Mouse (Mus musculus) forebrain, postnatal 0 days (tissue): ENCODE data around the gene Gm49318. TPM values are rescaled to one million over a fixed set of nuclear protein-coding genes. Genes with fewer than 3 reads are reported as not detected.

Experiments
- ATAC-seq: fragments of 200-750 bp; cut with Nextera tagmentation; 2 replicates; pipeline ENCODE4 v1.8.0; 2017; ENCODE audit warnings: mild to moderate bottlenecking, moderate library complexity
- DNase-seq: peaks from one replicate; pipeline ENCODE4 v3.0.0-alpha.2; 2015
- H3K27ac ChIP-seq: fragments of 300-500 bp; sonication (generic); 2 replicates; pipeline ENCODE4 v1.5.1; 2014; ENCODE audit warnings: low read depth, mild to moderate bottlenecking, antibody characterized with exemption, low read length, moderate library complexity, mixed read lengths
- H3K27me3 ChIP-seq: fragments of 300-500 bp; sonication (generic); 2 replicates; pipeline ENCODE4 v1.6.1; 2014; ENCODE audit warnings: mild to moderate bottlenecking, low read length, mixed read lengths; ENCODE audit not compliant: insufficient read depth
- H3K36me3 ChIP-seq: fragments of 300-500 bp; sonication (generic); 2 replicates; pipeline ENCODE4 v1.6.1; 2014; ENCODE audit warnings: mild to moderate bottlenecking, moderate library complexity; ENCODE audit not compliant: insufficient read depth
- H3K4me1 ChIP-seq: fragments of 300-500 bp; sonication (generic); 2 replicates; pipeline ENCODE4 v1.6.1; 2014; ENCODE audit warnings: antibody characterized with exemption; ENCODE audit not compliant: insufficient read depth
- H3K4me2 ChIP-seq: fragments of 300-500 bp; sonication (generic); 2 replicates; pipeline ENCODE4 v1.6.1; 2014; ENCODE audit warnings: low read depth, mild to moderate bottlenecking, moderate library complexity
- H3K4me3 ChIP-seq: fragments of 300-500 bp; sonication (generic); 2 replicates; pipeline ENCODE4 v1.5.1; 2014; ENCODE audit warnings: low read depth, low read length, mixed read lengths
- H3K9ac ChIP-seq: fragments of 300-500 bp; sonication (generic); 2 replicates; pipeline ENCODE4 v1.6.1; 2014; ENCODE audit warnings: mild to moderate bottlenecking
- H3K9me3 ChIP-seq: fragments of 300-500 bp; sonication (generic); 2 replicates; pipeline ENCODE4 v1.6.1; 2016; ENCODE audit warnings: low read length
- CTCF ChIP-seq: sonication (generic); IDR thresholded peaks from 2 replicates; pipeline ENCODE4 v1.5.1; 2016; ENCODE audit warnings: antibody characterized with exemption, control low read depth, low read depth
- whole genome bisulfite sequencing: fragments of 180-500 bp; shearing (Covaris S2); extraction: QIAGEN DNeasy Blood & Tissue Kit; methylation state at CpG from one replicate; pipeline ENCODE4 v1.1.7; 2014; 5-methylcytosine and 5-hydroxymethylcytosine counted together
- polyA plus RNA-seq: library from polyadenylated mRNA; unstranded; fragments of >200 nt; fragmentation: Nextera tagmentation; extraction: Ambion mirVana; gene quantifications from 2 replicates; pipeline ENCODE4 v1.2.1, GENCODE M21; 2015
- total RNA-seq: library from RNA; depleted of rRNA; stranded (reverse); fragments of >200 nt; gene quantifications from 2 replicates; pipeline ENCODE4 v1.2.3, GENCODE M21; 2014

Gene Gm49318
- total and polyA plus RNA-seq, 2 experiments from 2014 or later: not detected

DNA sequence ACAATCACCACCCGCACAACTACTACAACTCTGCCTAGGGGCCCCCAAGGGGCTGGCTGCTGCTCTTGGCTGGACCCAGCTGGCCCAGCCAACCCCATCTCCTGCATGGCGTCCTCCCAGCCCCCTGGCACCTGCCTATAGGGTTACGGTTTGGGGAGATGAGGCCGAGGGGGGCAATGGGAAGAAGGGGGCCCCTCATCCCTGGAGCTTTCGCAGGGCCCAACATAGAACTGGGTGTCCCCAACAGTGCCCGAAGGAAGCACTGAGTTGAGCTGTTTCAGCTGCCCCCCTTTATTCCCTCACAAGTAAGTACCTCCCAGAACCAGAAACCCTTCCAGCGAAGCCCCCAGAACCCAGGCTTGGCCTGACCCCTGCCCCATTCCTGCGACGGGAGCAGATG, 37.1 kb upstream of the Gm49318 start:
- no peak for TF ChIP-seq CTCF
- H3K4me1 ChIP-seq: no peaks in the 10 kb centered on the region
- no peak overlapping the region for H3K4me2 ChIP-seq
- H3K27me3 ChIP-seq: no peaks in the 10 kb centered on the region
- peaks cover 28% of the 10 kb centered on the region for H3K36me3 ChIP-seq
- H3K27ac ChIP-seq: no peak overlapping the region
- 91% methylated on average over 9 of the region's 9 CpGs for WGBS
- H3K9ac ChIP-seq: no peak overlapping the region
- H3K9me3 ChIP-seq: no peaks in the 10 kb centered on the region
- ATAC-seq (no peak), DNase-seq (no peak)
- no peak overlapping the region for H3K4me3 ChIP-seq

GRCm38 (mm10) chr9:22099922-22100321, 28.9 kb upstream of the Gm49318 start:
- H3K27me3 ChIP-seq: peaks cover 22% of the 10 kb centered on the region
- no peak overlapping the region for H3K27ac ChIP-seq
- no peak for TF ChIP-seq CTCF
- DNase-seq: no peak
- no peak overlapping the region for H3K4me3 ChIP-seq
- no peak overlapping the region for H3K4me2 ChIP-seq
- no peak overlapping the region for H3K9ac ChIP-seq
- H3K4me1 ChIP-seq: no peaks in the 10 kb centered on the region
- no peaks in the 10 kb centered on the region for H3K9me3 ChIP-seq
- H3K36me3 ChIP-seq: no peaks in the 10 kb centered on the region
- 5% methylated on average over 16 of the region's 18 CpGs for WGBS
- ATAC-seq: no peak

GRCm38 (mm10) chr9:22098993-22099696, 28.1 kb upstream of the Gm49318 start, which contains the start of gene Cnn1:
Gene Cnn1, plus strand, starts transcription at chr9:22099216.
- no peak for TF ChIP-seq CTCF
- no peaks in the 10 kb centered on the region for H3K36me3 ChIP-seq
- no peak within 1 kb of the TSS for H3K4me2 ChIP-seq
- H3K9ac ChIP-seq: no peak within 1 kb of the TSS
- H3K4me3 ChIP-seq: no peak within 1 kb of the TSS
- H3K27me3 ChIP-seq: peaks cover 22% of the 10 kb centered on the region
- no peak within 1 kb of the TSS for H3K27ac ChIP-seq
- H3K4me1 ChIP-seq: no peaks in the 10 kb centered on the region
- DNase-seq (no peak), ATAC-seq (0 out of 2 replicates have a peak, but pooled peaks have one; percentile 25)
- 10% methylated on average over 14 of the region's 14 CpGs for WGBS
- no peaks in the 10 kb centered on the region for H3K9me3 ChIP-seq

GRCm38 (mm10) chr9:22095854-22096307, 24.8 kb upstream of the Gm49318 start:
- Histone ChIP-seq H3K36me3 (no peaks in the 10 kb centered on the region), H3K4me2 (peak overlapping the region; percentile 58), H3K9ac (peak overlapping the region; percentile 40; the same call in 1 of the 2 replicates), H3K27ac (no peak overlapping the region), H3K4me1 (no peaks in the 10 kb centered on the region), H3K9me3 (no peaks in the 10 kb centered on the region), H3K27me3 (peaks cover 21% of the 10 kb centered on the region), H3K4me3 (peak overlapping the region; percentile 30)
- peak; percentile 65 for DNase-seq
- WGBS: 2% methylated on average over 24 of the region's 24 CpGs
- ATAC-seq: peak; percentile 56; the same call in 1 of the 2 replicates
- TF ChIP-seq CTCF: peak; percentile 60

DNA sequence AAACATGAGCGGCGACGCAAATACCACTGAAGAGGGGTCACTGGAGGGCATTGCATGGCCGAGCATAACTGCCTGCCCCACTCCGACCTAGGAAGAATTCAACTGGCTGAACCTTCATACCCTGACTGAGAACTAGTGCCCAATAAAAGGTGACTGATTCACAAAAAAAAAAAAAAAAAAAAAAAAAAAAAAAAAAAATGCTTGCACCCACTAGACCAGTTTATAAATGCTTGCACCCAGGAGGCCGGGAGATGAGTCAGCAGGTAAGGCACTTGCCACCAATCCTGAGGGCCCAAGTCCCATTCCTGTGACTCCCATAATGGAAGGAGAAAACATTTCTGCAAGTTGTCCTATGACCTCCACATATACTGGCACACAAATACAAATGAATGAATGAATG, 21.7 kb upstream of the Gm49318 start:
- 96% methylated on average over 6 of the region's 6 CpGs for WGBS
- Histone ChIP-seq H3K4me3 (no peak overlapping the region), H3K27ac (no peak overlapping the region), H3K36me3 (no peaks in the 10 kb centered on the region), H3K9ac (no peak overlapping the region), H3K4me2 (no peak overlapping the region), H3K27me3 (no peaks in the 10 kb centered on the region), H3K4me1 (no peaks in the 10 kb centered on the region), H3K9me3 (no peaks in the 10 kb centered on the region)
- ATAC-seq (no peak), DNase-seq (no peak)
- TF ChIP-seq CTCF: no peak

DNA sequence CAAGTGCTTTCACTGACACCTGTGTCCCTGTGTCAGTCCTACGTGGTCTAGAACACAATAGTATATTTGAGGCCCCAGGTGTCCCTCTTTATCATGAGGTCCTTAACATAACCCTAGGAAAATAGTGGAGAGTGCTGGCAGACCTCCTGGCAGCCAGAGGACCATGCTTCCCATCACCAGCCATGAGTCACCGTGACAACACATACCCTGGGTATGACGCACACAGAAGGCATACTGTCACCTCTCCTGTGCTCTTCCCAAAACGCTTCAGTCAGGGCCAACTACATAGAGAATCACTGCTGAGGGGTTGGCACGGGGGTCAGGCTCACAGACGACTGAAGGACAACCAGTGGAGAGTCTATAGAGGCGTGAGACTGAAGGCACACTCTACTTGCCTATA, 18.9 kb upstream of the Gm49318 start:
- Histone ChIP-seq H3K9ac (no peak overlapping the region), H3K4me3 (no peak overlapping the region), H3K4me1 (peaks cover 5% of the 10 kb centered on the region), H3K27me3 (no peaks in the 10 kb centered on the region), H3K36me3 (no peaks in the 10 kb centered on the region), H3K4me2 (no peak overlapping the region), H3K27ac (no peak overlapping the region), H3K9me3 (no peaks in the 10 kb centered on the region)
- TF ChIP-seq CTCF: no peak
- WGBS: 83% methylated on average over 7 of the region's 7 CpGs
- ATAC-seq (no peak), DNase-seq (no peak)

DNA sequence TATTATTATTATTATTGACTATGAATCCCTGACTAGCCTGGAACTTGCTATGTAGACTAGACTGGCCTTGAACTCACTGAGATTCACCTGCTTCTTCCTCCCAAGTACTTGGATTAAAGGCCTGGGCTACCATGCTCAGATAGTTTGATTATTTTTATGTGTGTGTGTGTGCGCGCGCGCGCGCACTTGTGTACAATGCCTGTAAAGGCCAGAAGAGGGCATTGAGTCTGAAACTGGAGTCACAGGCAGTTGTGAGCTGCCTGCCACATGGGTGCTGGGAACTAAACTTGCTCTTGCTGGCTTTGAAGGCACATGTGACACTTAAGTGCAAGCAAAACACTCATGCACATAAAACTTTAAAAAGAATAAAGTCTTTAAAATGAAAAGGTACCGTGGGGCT, 18.2 kb upstream of the Gm49318 start:
- no peak overlapping the region for H3K4me3 ChIP-seq
- H3K4me2 ChIP-seq: no peak overlapping the region
- H3K9ac ChIP-seq: no peak overlapping the region
- no peaks in the 10 kb centered on the region for H3K9me3 ChIP-seq
- H3K27ac ChIP-seq: no peak overlapping the region
- DNase-seq: no peak
- no peak for ATAC-seq
- H3K27me3 ChIP-seq: no peaks in the 10 kb centered on the region
- no peak for TF ChIP-seq CTCF
- H3K36me3 ChIP-seq: no peaks in the 10 kb centered on the region
- 97% methylated on average over 7 of the region's 7 CpGs for WGBS
- peaks cover 5% of the 10 kb centered on the region for H3K4me1 ChIP-seq
